Mouse (Mus musculus) spleen, postnatal 14 days (tissue): ENCODE measurements at regions not wholly inside any gene's neighbourhood (a gene's known extent, or its start where the extent isn't known, plus 50 kb on each side); places are given as distances from the start of the nearest gene placed in this dataset.
"Not testable (repeated sequence)": the region's sequence is repeated elsewhere in the genome, so short reads cannot be mapped to it uniquely, and the experiment has no call there.

Source experiments
- DNase-seq, 2 experiments: peaks; one replicate each; pipeline ENCODE4 v3.0.0; 2021 to 2022; ENCODE audit warnings: low spot score in 2 of 2

DNA sequence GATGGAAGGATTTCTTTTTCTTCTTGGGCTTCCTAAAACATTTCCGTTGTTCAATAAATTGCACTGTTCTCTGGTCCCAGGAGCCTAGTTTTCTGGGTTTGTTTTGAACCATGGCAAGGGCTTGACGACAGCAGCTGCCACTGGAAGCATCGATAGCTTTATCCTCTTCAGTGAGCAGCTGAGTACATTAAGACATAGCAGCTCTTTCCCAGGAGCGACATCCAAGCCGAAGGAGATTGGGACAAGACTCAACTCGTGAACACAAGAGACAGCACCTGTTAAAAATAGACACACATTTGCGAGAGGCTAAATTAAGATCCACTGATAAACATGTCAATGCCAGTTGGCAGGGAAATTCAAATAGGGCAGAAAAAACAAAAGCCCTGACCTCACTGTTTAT is 194.7 kb upstream of the Rhobtb1 start:
- no peak for DNase-seq

DNA sequence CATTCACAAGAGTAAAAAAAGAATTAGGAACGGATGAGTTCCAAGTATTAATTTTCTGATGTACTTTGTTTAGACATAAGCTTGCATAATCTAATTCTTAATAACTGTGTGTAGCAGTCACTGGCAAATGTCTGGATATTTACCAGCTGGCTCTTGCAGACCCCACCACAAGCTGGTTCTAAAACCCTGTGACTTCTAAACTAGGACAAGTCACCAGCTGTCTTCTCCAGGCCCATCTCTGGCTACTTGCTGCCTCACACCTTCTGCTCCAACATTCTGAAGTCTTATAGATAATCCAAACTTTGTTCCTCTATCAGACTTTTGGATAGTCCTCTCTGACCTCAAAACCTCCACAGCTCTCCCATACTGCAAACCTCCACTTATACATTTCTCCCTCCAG is 189.9 kb upstream of the Rhobtb1 start:
- DNase-seq: no peak

DNA sequence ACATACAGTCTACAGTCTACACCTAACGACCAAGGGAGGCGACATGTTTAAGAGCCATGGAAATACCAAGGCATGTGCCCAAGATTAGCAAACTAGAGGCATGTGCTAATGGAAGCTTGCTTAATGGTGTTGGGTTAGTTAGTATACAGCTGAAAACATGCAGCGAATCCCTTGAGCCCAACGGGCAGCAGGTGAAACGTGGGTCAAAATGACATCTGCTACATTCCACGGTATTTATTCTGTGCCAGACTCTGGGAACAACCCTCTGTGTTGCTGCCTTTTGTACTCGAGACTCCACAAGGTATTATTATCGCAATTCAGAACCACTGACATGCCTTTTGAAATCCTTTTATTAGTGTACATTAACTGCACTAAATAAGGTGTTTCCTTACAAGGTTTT is 188.1 kb upstream of the Rhobtb1 start:
- no peak for DNase-seq

DNA sequence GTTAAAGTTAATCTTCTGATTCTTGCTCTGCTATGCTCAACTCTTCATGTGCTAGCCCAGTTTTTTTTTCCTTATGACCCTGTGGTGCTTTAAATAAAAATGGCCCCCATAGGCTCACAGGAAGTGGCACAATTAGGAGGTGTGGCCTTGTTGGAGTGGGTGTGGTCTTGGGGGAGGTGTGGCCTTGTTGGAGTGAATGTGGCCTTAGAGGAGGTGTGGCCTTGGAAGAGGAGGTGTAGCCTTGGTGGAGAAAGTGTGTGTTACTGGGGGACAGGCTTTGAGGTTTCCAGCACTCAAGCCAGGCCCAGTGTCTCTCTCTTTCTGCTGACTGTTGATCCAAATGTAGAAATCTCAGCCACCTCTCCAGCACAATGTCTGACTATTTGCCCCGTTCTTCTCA is 186.0 kb upstream of the Rhobtb1 start:
- no peak for DNase-seq

DNA sequence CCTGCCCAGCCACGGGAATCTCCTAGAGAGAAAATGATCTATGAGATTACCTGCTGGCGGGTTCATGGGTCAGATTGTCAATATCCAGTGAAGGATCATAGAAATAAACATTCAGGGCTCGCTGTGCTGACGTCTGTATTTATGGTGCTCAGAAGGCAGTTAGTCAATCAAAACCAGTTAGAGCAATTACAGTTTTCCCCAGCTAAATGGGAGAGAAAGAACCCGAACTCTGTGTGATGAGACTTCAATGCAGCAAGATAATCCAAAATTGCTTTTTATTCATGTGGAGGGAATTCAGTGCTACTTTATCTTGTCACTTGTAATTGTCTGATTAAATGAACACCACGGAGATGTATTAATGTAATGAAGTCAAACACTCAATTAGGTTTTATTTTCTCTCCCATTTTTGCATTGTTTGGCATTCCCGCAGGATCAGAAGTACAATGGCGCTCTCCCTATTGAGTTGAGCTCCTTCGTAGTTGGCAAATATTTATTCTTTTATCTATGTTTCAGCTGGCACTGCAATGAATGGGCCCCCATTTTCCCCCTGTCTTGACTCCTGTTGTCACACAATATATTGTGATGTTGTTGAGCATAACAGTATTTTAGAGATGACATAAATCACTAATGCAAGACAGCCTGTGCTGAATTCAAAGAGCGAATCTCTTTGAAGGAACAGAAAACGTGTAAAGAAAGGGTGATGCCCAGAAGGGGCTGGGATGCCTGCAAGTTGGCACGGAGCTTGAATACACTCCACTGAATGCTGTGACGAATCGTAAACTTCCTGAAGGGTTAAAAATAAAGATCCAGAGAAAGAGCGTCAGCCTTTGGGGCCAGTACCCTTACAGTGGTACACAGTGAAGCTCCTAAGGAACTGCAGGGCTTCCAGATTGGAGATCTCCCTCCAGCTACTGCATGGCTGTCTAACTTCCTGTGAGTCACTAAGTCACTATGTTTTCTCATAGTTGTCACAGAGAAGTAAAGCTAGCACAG is 183.0 kb upstream of the Rhobtb1 start:
- no peak for DNase-seq

DNA sequence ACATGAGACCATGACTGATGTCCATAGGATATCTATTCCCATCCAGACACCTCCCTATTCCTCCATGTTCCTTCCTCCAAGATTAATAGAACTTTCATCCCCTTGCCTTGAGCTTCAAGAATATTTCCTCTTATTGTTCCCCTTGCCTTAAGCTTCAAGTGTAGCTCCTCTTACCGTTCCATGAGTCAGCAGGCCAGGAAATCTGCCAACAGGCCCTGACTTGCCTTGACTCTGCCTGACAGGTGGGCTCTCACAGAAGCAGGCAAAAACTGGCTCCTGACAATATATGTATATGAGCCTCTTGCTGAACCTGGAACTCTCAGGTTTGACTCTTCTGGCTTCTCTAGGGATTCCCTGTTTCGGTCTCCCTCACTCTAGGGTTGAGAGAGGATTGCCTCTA is 180.7 kb upstream of the Rhobtb1 start:
- no peak for DNase-seq

DNA sequence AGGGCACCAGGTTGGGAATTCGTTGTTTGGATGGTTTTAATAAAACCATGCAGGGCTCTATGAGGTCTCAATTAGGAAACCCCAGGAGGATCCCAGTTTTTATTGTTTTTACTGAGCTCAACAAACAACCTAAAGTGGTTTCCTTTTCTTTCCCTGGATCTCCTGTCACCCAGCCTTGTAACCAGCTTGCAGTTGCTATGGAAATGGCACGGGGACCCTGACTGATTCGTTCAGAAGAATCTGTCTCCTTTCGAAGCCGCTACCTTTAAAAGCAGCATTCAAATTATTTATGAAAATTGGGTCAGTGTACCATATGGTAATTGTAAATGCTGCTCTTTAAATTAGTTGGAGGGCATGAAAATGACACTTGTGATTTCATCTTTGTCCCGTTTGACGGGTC is 176.5 kb upstream of the Rhobtb1 start:
- DNase-seq: no peak

DNA sequence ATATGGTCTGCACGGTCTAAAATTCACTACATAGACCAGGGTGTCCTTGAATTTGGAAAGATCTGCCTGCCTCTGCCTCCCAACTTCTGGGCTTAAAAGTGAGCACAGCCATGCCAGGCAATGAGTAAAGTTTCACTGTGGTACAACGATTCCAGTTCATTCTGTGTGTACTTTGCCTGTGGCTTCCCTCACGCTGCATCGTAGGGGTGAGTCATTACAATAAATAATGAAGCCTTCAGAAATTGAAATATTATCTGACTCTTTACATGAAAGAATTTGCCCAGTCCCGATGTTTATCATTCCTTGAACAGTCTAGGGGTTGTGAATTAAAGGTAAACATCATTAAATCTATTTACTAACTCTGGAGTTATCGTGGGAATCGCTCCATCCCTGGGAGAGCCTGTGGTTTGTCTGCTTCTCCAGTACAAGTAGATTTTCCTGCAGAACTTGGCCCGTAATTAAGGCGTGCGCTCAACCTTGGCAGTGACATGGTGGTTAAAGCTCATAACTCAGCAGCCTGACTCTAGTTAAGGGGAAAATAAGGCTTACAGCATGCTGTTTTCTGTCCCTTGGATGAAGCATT is 174.7 kb upstream of the Rhobtb1 start:
- no peak for DNase-seq

DNA sequence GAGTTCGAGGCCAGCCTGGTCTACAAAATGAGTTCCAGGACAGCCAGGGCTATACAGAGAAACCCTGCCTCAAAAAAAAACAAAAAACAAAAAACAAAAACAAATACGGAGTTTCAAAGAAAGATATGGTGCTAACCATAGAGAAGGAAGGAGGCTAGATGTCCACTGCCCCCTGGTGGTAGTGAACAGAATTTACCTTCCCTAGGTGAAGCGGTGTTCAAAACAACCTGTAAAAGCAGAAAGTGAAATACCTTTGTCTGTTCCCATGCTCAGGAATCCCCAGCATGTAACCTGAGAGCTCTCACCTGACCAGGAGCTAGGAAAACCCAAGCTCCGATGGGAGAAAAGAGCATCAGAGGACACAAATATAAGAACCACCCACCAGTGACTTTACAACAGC is 173.1 kb upstream of the Rhobtb1 start:
- DNase-seq: no peak

DNA sequence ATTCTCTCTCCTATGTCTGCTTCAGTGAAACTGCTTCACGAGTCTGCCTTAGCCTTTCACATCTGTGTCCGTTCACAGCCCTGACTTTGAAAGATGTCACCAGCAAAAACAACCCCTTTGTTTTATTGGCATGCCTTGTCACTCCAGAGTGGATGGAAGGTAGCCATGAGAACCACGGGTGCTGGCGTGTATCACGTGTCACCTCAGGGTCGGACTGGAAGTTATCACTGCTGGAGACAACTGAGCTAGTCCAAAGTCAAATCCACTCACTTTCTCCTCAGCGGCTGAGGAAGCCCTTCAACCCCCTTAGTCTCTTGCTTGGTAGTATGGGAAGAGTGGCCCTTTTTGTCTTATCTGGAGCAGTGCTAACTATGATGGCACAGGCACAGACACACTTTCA is 171.3 kb upstream of the Rhobtb1 start:
- no peak for DNase-seq

DNA sequence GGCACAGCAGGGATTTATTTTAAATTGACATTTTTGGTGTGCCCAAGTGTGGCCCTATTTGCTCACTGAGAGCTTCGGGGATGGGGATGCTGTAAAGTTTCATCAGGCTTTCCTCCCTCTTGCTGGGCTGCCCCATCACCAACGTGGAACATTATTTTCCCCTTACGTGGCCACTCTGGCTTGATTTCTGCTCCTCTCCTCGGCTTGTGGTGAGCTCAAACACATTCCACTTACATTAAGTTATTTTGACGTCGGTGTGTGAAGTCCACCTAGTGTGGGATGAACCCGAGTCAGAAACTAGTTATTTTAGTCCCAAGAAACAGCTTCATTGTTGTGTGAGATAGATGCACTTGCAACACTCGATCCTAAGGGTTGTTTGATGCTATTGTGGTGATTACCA is 168.9 kb upstream of the Rhobtb1 start:
- no peak for DNase-seq

DNA sequence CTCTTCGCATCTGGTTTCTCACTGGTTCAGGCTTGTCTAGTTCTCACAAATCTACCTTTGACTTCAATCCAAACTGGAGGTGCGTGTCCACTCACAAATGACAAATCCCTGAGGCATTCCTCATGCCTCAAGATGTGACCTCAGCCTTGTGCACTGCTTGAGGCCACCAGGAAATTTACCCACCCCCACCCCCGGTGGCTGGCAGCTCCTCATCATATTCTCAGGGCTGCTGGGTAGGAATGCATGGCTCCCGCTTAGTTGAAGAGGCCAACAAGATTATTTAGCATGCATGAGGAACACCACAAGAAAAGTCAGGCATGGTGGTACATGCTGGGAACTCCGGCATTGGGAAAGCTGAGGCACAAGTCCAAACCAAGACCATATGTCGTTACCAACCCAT is 160.7 kb upstream of the Rhobtb1 start:
- no peak for DNase-seq

DNA sequence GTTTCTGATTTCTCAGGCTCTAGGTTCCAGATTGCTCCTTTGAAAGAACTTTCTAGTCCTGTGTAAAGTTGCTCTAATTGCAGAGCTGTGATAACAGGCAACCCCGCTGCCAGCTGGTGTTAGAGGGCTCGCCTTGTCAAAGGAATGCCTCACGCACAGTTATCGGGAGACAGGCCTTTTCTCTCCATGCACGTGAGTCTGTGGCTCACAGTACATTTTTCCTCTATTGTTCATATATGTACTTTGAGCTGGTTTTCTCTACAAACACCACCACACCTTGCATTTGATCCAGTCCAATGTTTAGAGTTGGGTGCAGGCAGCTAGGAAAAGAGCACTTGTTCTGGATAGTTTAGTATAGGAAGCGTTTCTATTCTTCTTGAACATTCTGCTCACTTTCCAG is 151.6 kb upstream of the Rhobtb1 start:
- DNase-seq: no peak

DNA sequence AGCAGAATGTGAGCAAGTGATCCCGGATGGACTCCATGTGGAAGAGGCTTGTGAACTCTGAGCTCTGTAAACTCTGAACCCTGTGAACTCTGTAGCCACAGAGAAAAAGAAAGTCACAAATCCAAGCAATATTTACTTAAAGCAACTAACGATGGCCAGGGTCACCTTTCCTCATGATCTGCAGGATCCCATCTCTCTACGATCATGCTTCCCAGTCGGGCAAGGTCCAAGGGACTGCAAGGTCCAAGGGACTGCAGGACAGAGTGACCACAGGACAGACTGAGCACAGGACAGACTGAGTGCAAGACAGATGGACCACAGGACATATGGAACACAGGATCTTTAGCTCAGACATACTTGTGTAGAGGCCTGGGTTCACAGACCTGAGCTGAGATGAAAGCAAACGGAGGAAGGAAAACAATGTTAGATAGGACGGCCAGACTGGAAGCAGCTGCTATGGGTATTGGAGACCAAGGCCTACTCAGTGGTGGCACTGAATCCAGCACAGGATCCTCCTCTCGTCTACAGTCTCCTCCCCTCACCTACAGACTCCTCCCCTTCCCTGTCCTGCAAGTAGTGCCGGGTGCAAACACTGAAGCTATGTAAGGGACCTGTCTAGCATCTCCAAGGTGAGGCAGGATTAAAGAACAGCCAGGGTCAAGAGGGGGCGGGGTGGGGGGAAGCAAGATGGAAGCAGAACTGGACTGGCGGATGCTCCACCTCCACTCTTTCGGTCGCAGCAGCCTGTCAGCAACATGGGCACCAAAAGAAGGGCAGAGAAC is 149.4 kb upstream of the Rhobtb1 start:
- DNase-seq: no peak

DNA sequence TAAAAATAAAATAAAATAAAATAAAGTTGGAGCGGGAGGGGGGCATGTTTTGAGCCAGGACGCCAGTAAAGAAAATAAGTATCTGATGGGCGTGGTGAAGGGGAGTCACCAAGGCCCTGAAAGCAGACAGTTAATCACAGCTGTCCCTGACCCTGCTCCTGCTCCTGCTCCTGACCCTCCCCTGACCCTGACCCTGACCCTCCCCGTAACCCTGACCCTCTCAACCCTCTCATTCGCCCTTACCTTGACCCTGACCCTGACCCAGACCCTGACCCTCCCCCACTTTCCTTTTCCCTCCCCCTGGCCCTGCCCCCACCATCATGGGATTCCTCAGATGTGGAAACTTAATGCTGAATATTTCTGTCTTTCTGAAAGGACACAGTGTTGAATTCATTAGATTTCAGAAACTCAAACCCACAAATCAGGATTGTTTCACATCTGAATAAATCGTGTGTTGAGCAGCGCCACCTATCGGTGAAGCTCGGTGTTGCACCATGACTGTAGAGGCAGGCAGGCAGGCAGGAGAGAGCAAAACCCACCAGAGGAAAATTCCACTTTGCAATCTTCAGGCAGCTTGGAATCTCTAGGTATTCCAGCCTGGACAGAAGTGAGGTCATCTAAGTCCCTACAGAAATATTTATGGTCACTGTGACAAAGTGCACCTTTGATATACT is 145.9 kb upstream of the Rhobtb1 start:
- DNase-seq: peak; percentile 30 to 65

DNA sequence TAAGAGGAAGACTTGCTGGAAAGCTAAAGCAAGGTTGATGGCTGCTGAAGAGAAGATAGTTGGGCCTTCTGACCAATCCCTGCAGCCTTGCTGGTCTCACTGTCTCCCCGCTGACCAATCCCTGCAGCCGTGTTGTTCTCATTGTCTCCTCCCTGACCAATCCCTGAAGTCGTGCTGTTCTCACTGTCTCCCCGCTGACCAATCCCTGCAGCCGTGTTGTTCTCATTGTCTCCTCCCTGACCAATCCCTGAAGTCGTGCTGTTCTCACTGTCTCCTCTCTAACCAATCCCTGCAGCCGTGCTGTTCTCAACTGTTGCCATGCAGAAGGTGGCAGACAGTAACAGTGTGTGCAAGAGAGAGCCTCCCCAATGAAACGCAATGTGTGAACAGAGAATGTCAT is 142.6 kb upstream of the Rhobtb1 start:
- DNase-seq: not testable (repeated sequence)

DNA sequence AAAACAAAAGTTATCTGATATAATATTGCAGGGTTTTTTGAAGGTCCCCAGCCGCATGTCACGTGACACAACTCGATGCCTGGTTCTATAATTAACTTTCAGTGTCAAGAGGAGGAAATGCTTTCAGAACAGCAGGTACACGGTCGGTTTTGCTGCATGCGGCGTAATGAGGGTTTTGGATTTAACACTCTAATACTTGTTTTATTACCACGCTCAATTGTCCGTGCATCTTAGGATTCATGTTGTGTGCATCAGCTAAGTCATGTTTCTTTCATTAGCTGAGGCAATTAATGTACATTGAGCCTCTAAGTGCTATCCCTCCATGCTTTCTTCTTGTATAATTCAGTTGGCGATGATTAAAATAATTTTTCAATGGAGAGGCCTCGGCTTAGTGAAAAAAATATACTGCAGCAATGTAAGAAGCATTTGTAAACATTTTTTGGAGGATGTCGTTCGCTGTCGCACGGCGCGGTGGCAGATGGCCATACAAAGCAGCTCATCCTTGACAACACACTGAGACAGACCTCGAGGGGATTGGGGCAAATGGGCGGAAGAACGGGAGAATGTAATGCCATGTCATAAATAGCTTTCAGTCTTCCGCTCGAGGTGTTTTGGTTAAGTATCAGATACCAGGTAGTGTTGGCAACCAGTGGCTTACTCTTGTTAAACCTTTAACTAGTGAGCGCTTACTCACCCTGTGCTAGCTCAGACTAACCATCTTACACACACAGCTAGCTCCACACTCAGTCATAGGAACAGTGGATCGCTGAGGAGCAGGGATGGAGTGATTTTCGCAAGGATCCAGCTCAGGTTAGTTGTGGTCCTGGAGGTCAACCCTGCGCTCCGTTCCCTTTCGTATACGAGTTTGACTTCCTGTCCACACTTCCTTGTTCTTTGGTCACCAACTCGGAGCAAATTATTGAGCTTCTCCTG is 130.2 kb upstream of the Rhobtb1 start:
- DNase-seq: no peak

DNA sequence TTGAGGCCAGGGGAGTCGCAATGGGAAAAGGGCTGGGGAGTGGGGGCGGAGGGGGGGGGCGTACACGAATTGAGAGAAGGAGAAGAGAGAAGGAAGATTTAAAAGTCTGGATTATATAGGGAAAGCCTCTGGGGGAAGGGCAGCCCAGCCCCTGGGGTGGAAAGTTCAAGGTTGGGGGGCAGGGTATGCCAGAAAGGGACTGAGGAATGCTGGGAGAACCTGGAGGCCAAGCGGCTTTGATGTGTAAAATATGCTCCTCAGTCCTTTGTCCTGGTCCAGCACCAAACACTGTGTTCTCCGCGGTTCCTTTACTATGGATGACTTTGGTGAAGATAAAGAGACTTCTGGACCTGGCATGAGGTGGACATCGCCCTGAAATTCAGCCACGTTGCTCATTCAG is 117.8 kb upstream of the Rhobtb1 start:
- no peak for DNase-seq

DNA sequence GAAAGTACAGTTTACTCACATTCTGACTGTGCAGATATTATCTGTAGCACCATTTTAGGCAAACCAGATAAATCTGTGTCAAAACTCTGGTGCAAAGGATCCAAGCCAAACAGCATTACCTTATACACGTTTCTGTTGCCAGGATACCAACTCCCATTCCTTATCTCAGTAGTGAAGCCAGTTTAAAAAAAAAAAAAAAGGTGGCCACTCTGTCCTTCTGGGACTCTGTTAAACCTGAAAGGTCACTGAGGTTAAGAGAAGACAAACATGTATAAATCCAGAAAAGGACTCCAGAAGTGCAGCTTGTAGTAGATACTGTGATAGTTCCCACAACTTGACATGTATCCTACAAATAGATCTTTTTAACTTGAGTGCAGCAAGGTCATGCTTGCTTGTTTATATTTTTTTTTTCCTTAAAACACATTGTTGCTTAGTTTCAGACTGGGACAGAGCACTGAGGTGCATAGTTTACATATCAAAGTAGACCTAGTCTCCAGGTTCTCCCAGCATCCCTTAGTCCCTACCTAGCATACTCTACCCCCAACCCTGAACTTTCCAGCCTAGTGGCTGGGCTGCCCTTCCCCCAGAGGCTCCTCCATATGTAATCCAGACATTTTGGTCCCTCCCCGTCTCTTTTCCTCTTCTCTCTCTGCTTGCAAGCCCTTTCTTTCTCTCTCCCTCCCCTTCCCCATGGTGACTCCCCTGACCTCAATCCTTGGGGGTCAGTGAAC is 116.7 kb upstream of the Rhobtb1 start:
- DNase-seq: no peak

DNA sequence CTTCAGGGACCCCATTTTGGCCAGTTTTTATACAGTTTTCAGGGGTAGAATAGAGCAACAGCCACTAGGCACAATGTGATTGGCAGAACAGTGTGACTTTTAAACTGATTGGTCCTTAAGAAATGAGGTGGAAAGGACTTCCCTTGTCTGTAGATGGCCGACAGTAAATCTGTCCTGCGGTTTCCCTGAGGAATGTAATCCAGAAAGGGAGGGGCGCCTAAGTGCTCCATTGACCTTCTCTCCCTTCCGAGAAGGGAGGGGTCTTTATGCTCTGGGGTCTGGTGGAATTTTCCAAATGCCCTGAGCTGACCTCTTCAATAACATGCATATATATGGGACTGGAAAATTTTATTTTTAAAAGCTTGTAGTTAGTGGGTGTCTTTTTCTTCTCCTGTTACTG is 115.7 kb upstream of the Rhobtb1 start:
- not testable (repeated sequence) for DNase-seq
